Mouse (Mus musculus): ENCODE measurements around the gene Gtf2ird1.

The Gtf2ird1 gene

GRCm38 (mm10) chr5:134445208-134445831 is 11.2 kb downstream of the Gtf2ird1 start:
- DNase-seq (ENCODE audit: low spot score in 2 of 2), result no peak

GRCm38 (mm10) chr5:134444473-134444872 is 12.0 kb downstream of the Gtf2ird1 start:
- no peak for DNase-seq (ENCODE audit: low spot score in 2 of 2)

GRCm38 (mm10) chr5:134442066-134442465 is 14.4 kb downstream of the Gtf2ird1 start:
- no peak for DNase-seq (ENCODE audit: low spot score in 2 of 2)

DNA sequence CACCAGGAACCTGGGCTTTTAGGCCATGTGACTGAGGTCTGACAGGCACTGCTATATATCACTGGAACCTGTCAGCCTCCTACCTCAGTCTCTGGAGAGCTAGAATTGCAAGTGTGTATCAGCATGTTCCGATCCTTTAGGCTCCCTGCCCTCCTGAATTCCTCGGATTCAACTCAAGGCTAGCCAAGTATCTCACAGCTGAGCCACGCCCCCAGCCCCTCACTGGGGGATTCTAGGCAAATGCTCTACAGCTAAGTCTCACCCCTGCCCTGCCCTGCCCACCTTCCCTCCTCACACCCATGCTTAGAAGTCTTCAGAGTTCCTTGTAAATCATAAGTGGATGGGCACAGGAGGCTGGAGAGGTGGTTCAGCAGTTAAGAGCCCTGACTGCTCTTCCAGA is 15.4 kb downstream of the Gtf2ird1 start:
- DNase-seq (ENCODE audit: low spot score in 2 of 2), result no peak

DNA sequence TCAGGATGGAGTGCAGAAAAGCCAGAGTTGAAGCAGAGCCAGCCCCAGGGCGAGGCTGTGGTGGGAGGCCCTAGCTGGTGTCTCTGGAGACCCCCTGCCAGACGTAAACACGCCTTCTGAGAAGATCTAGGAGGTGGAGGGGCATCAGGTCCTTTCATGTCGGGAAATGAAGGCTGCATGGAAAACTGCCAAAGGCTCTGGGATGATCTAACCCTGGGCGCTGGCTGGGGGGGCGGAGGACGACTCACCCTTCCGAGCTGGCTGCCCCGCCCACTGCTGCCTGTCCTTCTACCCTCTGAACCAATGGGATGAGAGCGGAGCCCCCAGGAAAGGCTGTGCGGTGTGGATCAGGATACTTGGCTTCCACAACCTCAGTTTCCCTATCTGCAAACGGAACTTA is 16.4 kb downstream of the Gtf2ird1 start:
- DNase-seq (ENCODE audit: low spot score in 2 of 2), result no peak

GRCm38 (mm10) chr5:134439481-134439880 is 17.0 kb downstream of the Gtf2ird1 start:
- DNase-seq (ENCODE audit: low spot score in 2 of 2), result no peak

- DNase-seq (ENCODE audit: low spot score in 2 of 2), result no peak
These were observed 17.7 kb downstream of the Gtf2ird1 start for GRCm38 (mm10) chr5:134438676-134439425.

GRCm38 (mm10) chr5:134437459-134437827 is 19.1 kb downstream of the Gtf2ird1 start:
- DNase-seq (ENCODE audit: low spot score in 2 of 2), result peak in 1 of 2 experiments; percentile 44

DNA sequence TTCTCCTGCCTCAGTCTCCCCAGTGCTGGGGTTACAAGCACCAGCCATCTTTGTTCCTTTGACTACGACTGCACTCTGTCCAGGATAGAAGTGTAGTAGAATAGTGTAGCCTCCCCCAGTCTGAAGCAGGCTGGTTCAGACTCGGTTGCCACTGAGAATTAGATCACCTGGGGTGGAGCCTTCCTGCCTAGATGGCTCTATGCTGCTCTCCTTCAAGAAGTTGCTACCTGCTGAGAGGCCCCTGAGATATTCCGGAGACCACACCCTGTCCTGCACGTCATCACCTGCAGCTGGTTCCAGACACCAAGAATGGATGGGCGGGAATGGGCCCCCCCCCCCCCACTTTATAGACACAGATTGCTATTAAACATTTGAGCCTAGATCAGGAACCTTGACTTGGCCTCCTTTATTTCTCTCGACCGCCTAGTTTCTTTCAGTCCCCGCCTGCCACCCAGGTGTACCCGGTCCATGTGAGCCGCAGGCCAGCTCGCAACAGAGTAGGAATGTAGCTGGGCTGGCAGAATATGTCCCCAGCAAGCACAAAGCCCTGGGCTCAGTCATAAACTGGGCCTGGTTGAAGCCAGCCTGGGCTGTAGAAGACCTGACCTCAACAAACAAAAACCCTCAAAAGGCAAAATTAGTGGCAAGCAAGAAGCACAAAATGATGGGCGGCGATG is 19.6 kb downstream of the Gtf2ird1 start:
- DNase-seq (ENCODE audit: low spot score in 2 of 2), result no peak

- DNase-seq (ENCODE audit: low spot score in 2 of 2), result peak in 1 of 2 experiments; percentile 36
These were observed 20.6 kb downstream of the Gtf2ird1 start for GRCm38 (mm10) chr5:134435836-134436331.

DNA sequence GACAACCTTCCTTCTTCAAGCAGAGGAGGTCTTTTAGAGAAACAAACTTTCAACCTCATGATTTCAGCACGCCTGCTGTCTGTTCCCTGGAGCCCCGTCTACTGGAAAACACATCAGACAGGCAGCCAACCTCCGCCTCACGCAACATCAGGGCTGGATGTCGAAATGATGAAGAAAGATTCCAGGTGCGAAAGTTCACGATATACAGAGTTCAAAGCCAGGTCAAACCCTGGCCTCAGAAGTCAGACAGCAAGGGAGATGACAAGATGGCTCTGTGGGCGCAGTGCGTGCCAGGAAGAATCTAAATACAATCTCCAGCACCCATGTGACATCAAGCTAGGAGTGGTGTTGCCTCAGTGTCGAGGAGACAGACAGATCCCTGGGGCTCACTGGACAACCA is 23.4 kb downstream of the Gtf2ird1 start:
- no peak for DNase-seq (ENCODE audit: low spot score in 2 of 2)

GRCm38 (mm10) chr5:134430087-134430486 is 26.4 kb downstream of the Gtf2ird1 start:
- DNase-seq (ENCODE audit: low spot score in 2 of 2), result no peak

DNA sequence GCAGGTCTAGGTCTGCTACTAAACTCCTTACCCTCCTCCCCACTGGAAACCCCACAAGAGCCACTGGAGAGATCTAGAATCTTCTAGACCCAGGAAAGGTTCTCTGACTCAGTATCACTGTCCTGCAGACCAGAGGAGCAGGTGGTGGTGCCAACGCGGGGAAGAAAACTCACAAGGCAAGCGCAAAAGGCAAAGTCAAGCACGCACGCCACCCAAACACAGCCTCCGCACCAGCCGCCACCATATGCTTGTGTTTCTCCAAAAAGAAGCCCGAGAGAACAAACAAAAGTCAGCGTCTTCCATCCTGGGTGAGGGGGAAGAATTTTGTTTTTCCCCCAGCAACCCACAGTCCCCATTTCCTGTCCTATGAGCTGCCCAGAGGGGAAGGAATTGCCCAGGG is 28.9 kb downstream of the Gtf2ird1 start:
- DNase-seq (ENCODE audit: low spot score in 2 of 2), result peak in 1 of 2 experiments; percentile 37

- DNase-seq (ENCODE audit: low spot score in 2 of 2), result no peak
These were observed 30.9 kb downstream of the Gtf2ird1 start for GRCm38 (mm10) chr5:134425601-134426000.

- no peak for DNase-seq (ENCODE audit: low spot score in 2 of 2)
These were observed 32.6 kb downstream of the Gtf2ird1 start for GRCm38 (mm10) chr5:134423930-134424329.

GRCm38 (mm10) chr5:134423372-134423771 is 33.1 kb downstream of the Gtf2ird1 start:
- DNase-seq (ENCODE audit: low spot score in 2 of 2), result no peak

DNA sequence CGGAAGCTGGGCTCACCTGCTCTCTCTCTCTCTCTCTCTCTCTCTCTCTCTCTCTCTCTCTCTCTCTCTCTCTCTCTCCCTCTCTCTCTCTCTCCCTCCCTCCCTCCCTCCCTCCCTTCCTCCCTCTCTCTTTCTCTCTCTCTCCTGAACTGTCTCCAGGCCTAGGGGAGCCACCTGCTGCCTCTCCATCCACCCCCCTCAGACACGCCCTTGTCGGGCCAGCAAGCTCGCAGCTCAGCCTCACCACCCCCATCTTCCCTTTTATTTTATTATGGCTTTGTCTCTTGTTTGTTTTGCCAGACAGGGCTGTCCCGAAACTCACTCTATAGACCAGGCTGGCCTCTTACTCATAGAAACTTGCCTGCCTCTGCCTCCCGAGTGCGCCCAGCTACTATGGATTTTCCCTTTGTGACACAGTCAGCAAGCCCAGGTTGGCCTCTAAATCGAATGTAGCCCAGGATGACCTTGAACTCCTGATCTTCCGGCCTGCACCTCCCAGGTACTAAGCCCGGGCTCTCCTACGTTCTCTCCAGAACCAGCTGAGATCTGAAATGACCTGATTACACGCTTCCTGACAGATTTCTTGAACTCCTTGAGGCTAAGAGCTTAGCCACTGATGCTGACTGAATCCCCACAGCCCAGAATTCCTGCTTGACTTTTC is 34.1 kb downstream of the Gtf2ird1 start:
- DNase-seq (ENCODE audit: low spot score in 2 of 2), result no peak

DNA sequence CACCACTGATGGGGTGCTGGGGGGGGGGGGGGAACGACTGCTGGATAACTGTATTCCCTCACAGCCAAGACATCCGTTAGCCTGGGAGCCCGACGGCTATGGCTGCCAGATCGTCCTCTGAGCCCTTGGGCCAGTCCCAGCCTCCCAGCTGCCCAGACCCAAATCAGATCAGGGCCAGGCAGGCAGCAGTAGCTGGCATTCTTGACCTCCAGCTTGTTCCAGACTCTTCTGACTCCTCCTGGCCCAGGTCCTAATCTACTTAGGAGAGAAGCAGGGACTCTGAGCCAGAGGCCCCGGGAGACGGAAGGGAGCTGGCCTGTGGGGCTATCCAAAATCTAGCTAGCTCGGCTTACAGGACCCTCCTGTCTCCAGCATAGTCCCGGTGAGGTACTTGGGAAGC is 35.5 kb downstream of the Gtf2ird1 start:
- DNase-seq (ENCODE audit: low spot score in 2 of 2), result no peak

DNA sequence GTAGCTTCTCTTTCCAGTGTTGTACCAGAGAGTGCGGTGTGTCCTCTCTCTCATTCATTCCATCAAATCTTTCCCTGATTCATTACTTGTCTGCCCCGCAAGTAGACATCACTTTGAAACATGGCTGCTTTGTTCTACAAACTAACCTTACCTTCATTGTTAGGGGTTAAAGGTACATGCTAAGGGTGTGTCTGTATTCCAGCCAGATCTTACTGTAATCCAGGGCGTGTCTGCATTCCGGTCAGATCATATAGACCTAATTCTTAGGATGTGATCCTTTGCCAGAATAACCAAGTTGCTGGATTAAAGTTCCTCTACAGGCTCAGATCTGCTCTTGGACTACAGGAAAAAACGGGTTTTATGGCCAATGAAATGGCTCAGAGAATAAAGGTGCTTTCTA is 36.8 kb downstream of the Gtf2ird1 start:
- no peak for DNase-seq (ENCODE audit: low spot score in 2 of 2)

- no peak for DNase-seq (ENCODE audit: low spot score in 2 of 2)
These were observed 38.0 kb downstream of the Gtf2ird1 start for GRCm38 (mm10) chr5:134418315-134419074.

DNA sequence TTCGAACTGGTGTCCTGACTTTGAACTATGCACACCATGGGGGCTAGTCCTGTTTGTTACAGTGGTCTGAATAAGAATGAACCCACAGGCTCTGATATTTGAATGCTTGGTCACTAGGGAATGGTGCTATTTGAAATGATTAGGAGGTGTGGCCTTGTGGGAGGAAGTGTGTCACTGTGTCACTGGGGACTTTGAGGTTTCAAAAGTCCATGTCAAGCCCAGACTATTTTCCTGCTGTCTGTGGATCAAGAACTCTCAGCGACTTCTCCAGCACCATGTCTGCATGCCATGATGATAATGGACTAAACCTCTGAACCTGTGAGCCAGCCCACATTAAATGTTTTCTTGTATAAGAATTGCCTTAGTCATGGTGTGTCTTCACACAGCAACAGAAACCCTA is 44.2 kb downstream of the Gtf2ird1 start:
- DNase-seq (ENCODE audit: low spot score in 2 of 2), result no peak
